Mouse (Mus musculus) testis, postnatal 14 days (tissue): ENCODE measurements around the gene St8sia1.

ENCODE experiments used
- DNase-seq: peaks from one replicate; pipeline ENCODE4 v3.0.0; 2021; ENCODE audit warnings: low spot score

Gene St8sia1

DNA sequence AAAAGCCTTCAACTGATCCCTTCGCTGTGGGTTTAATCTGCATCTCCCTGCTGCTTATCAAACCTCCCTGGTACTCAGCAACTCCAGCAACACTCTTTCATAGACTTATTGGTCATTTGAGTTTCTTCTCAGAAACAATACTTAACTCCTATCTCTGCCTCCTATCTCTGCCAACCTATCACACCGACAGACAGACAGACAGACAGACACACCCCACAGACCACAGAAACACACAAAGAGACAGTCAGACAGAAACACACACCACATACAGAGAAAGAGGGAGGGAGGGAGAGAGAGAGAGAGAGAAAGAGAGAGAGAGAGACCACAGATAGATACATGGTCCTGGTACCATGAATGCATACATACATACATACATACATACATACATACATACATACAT lies 18.8 kb downstream of the St8sia1 start:
- DNase-seq, result no peak

DNA sequence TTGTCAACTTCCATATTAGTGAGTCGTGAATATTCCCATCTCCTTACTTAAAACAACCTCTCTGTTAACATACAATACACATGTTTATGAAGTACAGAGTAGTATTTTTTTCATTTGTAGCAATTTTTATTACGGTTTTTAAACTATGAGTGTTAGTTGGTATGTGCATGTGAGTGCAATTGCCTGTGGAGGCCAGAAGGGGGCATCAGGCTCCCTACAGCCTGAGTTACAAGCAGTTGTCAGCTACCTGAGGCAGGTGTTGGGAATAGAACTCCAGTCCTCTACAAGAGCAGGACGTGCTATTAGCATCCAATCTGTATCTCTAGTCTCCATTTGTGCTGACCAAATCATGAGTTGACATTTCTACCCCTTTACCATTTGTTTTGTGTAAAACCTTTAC lies 19.8 kb downstream of the St8sia1 start:
- no peak for DNase-seq

DNA sequence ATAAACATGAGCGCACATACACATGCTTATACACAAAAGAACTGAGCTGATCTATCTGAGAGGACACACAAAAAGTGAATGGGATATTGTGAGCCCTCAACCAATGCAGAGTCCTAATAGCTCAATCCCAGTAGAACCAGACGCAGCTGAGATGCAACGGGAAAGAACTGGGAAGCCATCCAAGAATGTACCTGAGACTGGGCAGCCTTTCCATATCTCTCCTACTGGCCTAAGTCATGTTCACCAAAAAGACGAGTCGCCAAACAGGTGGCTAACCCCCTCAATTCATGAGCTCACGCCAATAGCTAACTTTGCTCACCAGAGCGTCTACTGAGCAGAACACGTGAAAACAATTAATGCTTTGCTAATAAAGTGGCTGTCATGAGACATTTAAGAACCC lies 20.8 kb downstream of the St8sia1 start:
- no peak for DNase-seq

DNA sequence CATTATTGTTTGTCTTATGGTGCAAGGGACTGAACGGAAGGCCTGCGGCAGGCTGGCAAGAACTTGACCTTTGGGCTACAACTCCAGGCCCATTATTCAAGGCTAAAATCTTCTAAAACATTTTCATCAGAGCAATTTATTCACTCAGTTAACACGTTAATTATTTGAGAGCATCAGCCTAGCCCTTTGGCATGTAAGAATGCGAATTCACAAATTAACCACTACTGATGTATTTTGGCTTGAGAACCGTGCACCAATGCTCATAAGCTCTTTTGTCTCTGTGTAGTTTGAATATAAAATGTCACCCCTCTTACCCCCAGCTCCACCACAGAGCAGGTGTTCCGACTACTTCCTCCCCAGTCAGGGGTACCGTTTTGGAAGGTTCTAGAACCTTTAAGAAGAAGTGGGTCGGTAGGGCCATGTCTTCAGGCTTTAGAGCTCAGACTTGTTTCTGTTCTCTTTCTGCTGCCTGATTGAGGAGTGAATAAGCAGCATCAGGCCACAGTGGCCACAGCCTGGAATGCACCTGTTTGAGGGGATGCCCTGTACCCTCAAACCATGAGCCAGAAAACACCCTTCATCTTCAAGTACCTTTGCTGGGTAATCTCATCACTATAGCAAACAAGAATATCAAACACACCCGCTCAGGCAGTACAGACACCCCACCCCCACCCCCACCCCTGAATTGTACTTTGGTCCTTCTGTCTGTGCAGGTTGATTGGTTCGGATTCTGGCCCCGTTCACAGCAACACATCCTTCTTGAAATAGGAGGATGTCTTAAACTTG lies 22.5 kb downstream of the St8sia1 start:
- no peak for DNase-seq

DNA sequence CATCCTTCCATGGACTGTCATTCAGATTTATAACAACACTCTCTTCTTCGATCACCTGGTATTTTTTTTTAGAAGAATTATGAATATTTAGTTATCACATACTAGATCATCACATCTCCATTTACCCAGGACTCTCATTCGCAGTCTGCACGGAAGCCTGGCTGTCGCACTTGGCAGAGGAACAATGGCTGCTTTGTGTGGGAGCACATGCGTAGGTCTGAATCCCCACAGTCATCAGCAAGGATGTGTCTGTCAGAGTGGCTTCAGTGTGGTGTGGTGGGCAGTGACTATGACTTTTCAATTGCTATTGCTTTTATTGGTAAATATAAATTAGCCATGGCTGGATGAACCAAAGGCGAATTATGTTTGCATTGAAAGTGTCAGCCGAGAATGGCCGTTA lies 23.2 kb downstream of the St8sia1 start:
- no peak for DNase-seq

DNA sequence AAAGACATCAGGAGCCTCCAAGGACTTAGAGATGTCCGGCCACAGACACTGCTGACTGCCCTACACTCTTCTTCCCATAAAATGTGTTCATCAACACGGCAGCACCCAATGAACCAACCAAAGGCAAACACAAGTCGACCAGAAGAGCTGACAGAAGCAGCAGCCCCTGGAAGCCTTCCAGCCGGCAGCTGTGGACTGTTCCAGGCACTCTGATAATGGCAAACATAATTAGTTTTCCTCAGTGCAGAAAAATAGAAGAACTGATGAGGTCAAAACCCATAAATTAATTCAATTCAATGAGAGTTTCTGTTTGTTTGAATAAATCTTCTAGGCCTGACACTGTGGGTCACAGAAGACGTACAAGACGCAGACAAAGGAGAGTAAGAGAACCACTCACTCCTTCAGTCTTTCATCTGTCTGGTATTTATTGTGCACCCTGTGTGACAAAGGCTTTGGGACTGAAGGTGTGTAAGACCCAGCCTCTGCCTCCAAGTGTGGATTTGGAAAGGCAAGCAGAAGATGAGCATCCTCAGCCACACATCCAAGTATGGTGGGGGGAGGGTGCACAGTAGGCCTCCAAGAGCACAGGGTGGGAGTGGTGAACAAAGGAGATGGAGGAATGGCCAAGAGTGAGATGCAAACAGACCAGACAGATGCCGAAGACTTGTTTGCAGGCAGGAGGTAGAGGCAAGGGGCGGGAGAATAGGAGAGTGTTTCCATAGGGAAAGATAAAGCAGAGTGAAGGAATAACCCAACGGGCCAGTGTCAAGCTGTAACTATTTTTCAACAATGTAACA lies 25.5 kb downstream of the St8sia1 start:
- DNase-seq, result peak; percentile 51

DNA sequence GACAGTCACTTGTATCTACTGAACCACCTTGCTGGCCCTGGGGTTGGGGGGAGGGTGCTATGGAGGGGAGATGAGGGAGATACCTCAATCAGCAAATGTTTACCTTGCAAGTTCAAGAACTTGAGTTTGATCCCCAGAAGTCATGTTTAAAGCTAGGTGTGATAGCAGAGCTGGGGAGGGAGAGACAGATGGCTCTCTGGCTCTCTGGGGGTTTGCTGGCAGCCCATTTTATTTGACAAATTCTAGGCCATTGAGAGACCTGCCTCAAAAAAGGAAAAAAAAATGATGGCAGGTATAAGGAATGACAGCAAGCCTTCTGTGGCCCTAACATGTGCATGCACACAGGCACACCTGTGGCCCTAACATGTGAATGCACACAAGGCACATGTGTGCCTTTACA lies 26.2 kb downstream of the St8sia1 start:
- DNase-seq, result no peak

DNA sequence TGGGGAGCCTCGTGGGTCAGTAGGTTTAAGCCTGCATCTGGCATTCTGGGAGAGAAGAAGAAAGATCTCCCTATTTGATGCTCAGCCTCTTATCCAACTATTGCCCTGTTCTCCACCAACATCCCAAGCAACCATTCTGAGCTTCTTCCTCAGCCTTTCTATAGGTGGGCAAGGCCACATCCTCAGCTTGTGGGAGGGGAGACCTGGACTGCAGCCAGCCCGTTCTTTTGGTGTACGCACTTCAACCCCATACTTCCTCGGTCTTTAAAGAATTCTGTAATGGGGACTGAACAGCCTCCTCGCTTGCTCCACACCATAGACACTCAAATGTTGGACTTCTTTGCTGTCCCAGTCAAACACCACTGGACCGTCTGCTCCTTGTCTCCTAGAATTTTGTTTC lies 31.7 kb downstream of the St8sia1 start:
- no peak for DNase-seq

DNA sequence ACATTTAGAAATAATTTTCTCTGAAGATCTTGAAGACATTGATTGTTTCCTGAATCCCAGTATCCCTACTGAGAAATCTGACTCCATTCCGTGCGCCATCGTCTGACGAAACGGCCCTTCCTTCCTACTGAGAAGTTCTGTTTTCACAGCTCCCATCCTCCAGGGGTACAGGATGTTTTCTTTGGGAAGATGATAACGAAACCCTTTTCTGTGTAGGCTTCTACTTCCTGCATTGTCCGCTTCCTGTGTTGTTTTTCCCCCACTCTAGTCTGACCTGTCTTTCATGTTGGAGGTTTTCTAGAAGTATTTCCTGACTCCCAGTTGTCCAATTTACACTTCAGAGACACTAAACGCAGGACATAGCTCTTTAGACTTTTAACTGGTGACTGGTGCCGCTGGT lies 32.1 kb downstream of the St8sia1 start:
- DNase-seq, result no peak

DNA sequence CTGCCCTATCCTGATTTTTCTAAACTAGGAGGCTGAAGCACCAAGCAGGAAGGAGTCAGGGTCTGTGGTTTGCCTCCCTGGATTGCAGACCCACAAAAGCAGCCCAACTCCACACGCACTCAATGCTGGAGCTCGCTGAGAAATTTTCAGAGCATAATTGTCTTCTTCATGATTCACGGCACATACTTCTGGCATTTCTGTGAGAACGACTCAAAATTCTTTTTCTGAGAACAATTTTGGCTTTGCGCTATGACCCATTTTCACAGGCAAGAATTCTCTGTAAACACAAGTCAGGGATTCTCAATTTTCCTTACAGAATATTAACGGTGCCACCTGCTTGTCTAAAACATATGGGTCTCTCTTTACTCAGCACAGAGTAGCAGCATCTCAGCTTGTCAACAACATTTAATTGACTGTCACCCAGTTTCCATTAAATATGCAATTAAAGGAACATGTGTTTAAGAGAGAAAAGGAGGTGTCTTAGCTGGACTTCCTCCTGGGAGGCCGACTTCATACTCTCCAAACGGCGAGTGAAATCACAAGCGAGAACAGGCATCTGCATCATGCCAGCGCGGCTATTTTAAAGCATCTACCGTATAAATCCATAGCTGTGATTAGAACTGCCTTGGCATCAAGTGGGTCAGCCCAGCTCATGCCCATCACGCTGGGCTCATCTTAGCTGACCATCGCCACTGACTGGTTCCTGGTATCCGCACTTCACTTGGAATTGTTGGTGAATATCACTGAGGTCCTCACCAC lies 35.5 kb downstream of the St8sia1 start:
- DNase-seq, result no peak

DNA sequence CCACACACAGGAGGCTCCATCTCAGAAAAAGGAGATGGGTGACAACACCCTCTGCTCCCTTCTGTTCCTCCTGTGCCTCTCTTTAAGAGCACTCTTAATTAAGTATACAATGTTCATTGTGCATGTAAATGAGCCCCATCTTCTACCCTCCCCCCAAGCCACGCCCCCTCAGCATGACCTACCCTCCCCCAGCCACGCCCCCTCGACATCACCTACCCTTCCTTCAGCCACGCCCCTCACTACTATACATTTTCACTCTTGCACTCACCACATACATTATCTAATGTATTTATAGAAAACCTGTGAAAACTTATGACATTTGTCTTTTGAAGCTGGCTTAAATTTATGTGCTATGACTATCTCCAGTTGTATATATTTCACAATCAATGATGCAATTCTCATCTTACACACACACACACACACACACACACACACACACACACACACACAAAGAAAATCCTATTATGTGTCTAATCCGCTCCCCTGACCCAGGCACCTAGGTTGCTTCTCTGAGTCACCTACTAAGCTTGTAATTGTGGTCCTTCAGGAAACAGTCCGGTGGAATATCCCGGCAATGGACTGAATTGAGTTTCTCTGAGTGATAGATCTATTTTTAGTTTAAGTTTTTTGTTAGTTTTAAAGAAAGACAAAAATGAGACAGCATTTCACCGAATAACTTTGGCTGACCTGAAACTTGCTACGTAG lies 37.2 kb downstream of the St8sia1 start:
- no peak for DNase-seq

DNA sequence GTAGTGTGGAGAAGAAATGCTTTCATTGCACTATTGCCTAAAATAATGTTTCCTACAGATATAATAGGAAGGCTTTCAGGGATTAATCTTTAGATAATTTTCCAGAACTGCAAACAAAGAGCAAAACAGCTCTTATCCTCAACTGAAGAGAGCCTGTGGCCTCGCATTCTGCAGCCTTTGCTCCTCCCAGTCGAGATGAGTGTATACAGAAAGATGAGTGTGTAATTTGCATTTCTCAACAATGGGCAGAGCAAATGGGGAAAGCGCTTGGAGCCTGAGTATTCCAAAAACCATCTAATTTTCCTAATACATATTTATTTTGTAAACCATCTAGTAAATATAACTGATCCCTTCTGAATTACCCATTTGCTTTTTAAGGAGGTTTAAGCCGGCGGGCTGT lies 38.3 kb downstream of the St8sia1 start:
- DNase-seq, result no peak

DNA sequence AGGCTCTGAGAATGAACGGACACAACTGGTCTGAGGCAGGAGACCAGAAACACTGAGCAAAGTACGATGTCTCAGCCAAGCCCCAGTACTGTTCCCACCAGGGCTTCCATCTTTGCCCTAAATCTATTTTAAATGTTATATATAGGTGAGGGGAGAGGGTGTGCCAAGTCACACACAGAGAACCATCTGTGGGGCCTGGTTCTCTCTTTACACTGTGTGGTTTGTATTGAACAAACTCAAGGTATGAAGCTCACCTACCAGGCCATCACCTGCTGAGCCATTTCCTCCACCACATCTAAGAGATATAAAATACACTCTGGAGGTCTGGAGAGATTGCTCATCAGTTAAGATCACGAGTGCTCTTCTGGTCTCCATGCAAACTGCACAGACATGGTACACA lies 38.9 kb downstream of the St8sia1 start:
- no peak for DNase-seq

DNA sequence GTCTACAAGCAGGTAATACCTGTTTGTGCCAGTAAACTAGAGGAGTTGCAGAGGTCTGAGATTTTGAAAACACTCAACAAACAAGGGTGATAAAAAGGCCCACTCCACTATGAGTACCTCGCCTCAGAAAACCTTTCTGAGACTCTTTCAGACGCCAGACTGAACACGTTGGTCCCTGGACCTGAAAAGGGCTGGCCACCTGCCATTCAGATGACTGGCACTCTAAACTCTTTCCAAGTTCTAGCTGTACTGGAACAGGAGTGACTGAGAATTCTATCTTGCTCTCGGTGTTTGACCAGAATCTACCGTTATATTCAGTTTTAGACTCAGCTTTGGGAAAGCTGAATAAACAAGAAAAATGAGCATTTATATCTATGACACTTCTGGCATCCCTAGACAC lies 43.4 kb downstream of the St8sia1 start:
- no peak for DNase-seq

DNA sequence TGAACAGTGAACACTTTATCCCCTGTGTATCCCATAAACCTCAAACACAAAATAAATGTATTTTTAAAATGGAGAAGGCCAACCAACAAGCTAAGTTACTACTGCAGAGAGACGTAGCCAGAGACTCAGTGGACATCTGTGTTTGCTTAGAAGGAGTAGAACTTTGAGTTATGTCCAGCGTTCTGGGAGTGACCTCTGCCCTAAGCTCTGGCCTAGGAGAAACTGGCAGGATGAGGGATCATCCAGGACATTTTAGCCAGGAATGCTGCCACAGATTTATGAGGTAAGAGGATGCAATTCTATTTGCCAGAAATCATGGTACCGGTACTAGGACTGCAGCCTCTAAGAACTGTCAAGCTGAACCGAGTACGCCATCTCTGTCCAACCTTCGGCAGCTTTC lies 45.6 kb downstream of the St8sia1 start:
- DNase-seq, result no peak

DNA sequence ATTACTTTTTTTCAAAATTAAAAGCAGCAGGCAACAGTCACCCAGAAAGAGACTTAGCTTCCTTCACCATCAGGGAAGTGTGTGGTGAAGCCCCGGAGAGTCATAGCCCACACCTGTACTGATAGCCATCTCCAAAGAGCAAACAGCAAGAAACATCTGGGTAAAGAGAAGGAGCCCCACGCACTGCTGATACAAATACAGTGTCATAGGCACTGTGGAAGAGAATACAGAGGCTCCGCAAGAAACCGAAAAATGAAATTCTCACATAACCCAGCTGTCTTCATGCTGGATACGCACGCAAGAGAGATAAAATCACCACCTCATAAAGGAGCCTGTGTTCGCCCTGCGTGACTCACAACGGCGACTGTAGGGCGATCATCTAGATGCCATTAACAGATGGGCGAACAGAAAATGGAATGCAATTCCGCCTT lies 46.8 kb downstream of the St8sia1 start:
- no peak for DNase-seq

DNA sequence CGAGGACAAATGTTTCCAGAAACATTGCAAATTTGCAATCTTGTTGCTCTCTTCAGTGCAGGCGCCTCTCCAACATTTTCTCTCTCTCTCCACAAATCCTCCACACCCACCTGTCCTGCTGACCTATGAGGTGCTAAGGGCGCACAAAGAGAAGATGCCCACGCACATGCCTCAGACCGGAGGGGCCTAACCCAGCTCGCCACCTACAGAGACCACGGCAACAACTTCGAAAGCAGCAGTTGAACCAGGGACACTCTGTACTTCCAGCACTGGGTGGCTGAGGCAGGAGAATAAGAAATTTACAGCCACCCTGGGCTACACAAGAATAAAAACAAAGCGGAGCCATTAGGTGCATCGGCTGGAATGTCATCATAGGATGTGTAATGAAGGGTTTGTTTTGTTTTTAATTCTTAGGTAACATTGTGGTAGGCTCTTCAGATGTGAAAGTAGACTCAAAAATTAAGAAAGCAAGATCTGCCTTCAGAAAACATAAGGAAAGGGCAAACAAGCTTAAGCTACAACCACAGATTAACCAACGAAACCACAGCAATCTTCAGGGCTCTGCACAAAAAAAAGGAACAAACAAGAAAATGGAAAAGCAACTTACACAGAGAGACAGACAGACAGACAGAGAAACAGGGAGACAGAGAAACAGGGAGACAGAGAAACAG lies 47.8 kb downstream of the St8sia1 start:
- DNase-seq, result peak; percentile 23

DNA sequence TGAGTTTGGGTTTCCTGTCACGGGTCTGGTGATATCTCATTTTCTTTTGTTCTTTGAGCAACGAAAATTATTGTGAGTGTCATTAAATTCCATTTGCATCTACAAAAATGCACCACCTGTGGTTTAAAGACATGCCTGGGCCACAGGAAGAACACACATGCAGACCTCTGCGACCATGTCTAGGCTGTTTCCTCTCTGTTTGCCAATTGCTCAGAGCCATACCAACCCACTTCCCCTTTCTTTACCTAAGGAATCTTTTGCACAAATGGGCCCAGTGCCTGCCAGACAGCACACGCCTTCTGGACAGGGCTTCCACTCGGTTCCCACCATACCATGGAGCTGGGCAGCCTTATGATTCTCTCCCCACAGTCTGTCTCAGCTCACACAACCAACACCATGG lies 48.8 kb downstream of the St8sia1 start:
- DNase-seq, result no peak

DNA sequence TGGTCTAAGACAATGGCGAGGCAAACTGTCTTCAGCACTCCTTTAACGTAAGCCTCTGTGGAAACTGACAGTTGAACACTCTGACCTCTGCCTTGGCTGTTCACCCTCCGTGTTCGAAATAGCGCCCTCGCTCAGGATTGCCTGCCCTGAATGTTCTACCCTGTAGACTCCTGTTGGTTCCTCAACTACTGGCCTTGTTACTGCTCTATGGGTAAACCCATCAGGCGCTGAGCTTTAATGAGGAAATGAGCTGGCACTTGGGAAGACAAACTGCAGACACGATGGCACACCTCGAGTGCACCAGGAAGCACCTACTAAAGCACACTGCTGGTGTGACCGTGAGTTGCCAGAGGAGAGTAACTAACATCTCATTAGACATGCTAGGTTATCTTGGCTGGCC lies 49.6 kb downstream of the St8sia1 start:
- DNase-seq, result no peak

DNA sequence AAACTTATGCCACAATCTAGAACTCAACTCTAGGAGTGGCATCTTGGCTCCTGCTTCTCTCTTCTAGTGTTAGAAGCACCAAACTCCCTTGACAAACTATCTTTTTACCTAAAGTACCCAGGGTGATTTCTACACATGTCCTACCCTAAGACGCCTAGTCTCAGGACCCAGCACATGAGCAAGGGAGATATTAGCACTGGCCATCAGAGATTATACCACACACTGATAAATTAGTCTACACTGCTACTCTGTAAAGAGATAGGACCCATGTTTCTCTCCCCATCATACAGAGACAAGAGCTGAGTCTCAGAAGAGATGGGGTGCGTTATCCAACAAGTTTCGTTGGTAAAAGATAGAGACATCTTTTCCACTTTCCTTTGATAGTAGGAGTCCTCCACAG lies 53.0 kb downstream of the St8sia1 start:
- no peak for DNase-seq

DNA sequence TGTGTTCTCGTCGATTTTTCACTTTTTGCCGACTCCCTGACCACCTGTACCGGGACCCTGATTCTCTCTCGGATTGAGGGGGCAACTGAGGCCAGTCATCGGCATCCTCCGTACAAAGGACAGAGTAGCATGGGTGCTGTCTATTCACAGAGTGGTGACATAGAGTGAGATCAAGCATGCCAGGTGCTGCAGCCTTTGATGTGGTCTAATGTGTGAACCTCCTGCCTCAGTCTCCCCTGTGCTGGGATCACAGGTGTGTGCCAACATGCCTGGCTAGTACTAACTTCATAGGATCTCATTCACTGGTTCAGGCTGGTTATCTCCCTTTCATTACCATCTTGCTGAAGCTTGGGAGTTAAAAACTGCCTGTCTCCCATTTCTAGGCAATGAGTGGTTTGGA lies 53.5 kb downstream of the St8sia1 start:
- DNase-seq, result no peak

DNA sequence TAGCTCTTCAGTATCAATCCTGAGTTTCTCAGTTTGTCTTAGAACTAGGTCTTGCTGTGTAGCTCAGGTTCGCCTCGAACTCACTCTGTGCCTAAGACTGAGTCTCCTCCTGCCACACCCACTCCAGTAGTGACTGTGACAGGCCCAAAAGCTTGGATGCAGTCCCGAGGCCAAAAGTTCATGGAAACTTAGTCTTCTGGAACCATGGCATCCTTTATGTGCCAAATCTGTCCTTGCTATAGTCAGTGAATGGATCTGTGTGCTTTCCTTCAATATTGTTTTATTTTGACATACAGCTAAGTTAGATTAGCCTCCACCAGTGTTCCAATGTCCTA lies 54.5 kb downstream of the St8sia1 start:
- no peak for DNase-seq
